Mouse (Mus musculus) intestine, embryonic 15.5 days (tissue): Measurements from ENCODE around the gene Fkrp. TPM values are rescaled to one million over a fixed set of nuclear protein-coding genes. Genes with fewer than 3 reads are reported as not detected.

ENCODE experiments used
- ATAC-seq: fragments of 200-750 bp; cut with Nextera tagmentation; 2 replicates; pipeline ENCODE4 v1.8.0; 2017; ENCODE audit warnings: moderate TSS enrichment, moderate library complexity
- H3K27ac ChIP-seq: fragments of 300-500 bp; sonication (generic); 2 replicates; pipeline ENCODE4 v1.5.1; 2015; ENCODE audit warnings: mild to moderate bottlenecking, inconsistent platforms
- H3K27me3 ChIP-seq: fragments of 300-500 bp; sonication (generic); replicated peaks from 2 replicates; pipeline ENCODE4 v1.6.1; 2015; ENCODE audit warnings: inconsistent platforms
- H3K36me3 ChIP-seq: fragments of 300-500 bp; sonication (generic); 2 replicates; pipeline ENCODE4 v1.6.1; 2015; ENCODE audit warnings: inconsistent platforms
- H3K4me1 ChIP-seq: fragments of 300-500 bp; sonication (generic); replicated peaks from 2 replicates; pipeline ENCODE4 v1.6.1; 2015; ENCODE audit warnings: inconsistent platforms
- H3K4me2 ChIP-seq: fragments of 300-500 bp; sonication (generic); replicated peaks from 2 replicates; pipeline ENCODE4 v1.6.1; 2015; ENCODE audit warnings: mild to moderate bottlenecking, inconsistent platforms
- H3K4me3 ChIP-seq: fragments of 300-500 bp; sonication (generic); replicated peaks from 2 replicates; pipeline ENCODE4 v1.5.1; 2015; ENCODE audit warnings: inconsistent platforms
- H3K9ac ChIP-seq: fragments of 300-500 bp; sonication (generic); 2 replicates; pipeline ENCODE4 v1.6.1; 2015; ENCODE audit warnings: inconsistent platforms
- H3K9me3 ChIP-seq: fragments of 300-500 bp; sonication (generic); 2 replicates; pipeline ENCODE4 v1.6.1; 2016; ENCODE audit warnings: inconsistent platforms
- WGBS: fragments of 180-500 bp; shearing (Covaris S2); methylation state at CpG from one replicate; pipeline ENCODE4 v1.1.7; 2015; 5-methylcytosine and 5-hydroxymethylcytosine counted together
- polyA plus RNA-seq: library from polyadenylated mRNA; unstranded; fragments of >200 nt; fragmentation: Nextera tagmentation; extraction: Ambion mirVana; gene quantifications from 2 replicates; pipeline ENCODE4 v1.2.1, GENCODE M21; 2015

Gene Fkrp
- polyA plus RNA-seq, 1 experiment from 2014 or later: 25.6 TPM

DNA sequence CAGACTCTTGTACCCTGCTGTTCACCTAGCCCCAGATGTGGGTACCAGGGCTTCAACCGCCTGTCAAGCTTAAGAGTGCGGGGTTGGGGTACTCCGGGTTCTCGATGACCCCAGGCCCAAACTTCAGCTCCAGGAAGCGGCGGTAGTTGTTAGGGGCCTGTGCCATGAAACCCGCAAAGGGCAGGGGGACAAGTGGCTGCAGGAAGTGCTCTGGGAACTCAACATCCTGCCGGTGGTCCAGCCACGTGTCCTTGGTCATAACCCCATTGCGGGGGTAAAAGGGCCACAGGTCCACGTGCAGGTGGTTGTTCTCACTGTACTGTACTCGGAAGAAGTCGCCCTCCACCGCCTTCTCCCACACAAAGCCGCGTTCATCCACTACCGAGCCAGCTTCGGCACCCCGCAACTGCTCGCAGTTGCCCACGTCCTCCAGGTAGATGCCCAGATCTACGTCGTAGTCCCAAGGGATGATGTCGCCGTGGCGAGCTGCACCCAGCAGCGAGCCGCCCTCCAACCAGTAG lies 6.1 kb downstream of the Fkrp start:
- 0 out of 2 replicates have a peak overlapping the region, but pooled peaks have one; percentile 33 for H3K4me3 ChIP-seq
- no peaks in the 10 kb centered on the region for H3K9me3 ChIP-seq
- peaks cover 11% of the 10 kb centered on the region; the same call in 1 of the 2 replicates for H3K27me3 ChIP-seq
- H3K27ac ChIP-seq: no peak overlapping the region
- peak overlapping the region; percentile 72 for H3K4me2 ChIP-seq
- H3K4me1 ChIP-seq: peaks cover 26% of the 10 kb centered on the region
- no peak; the same call in 1 of the 2 replicates for ATAC-seq
- H3K9ac ChIP-seq: no peak overlapping the region
- 69% methylated on average over 28 of the region's 28 CpGs for WGBS
- peaks cover 14% of the 10 kb centered on the region for H3K36me3 ChIP-seq

DNA sequence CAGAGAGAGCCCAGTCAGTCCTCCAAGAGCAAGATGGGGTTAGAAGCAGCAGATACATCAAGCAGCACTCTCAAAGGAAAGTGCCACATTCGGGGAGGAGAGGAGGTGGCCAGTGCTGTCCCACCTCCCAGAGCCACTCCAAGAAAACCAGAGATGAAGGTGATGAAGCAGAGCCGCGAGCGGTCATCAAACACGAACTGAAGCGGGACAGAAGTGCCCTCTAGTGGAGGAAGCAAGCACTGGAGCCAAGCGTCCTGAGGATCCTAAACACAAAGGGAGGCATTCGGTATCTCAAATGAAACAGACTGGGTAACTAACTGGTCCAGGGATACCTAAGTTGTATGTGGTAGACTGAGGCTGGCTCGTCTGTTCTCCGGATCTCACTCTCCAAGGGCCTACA lies 6.8 kb downstream of the Fkrp start:
- peaks cover 11% of the 10 kb centered on the region; the same call in 1 of the 2 replicates for H3K27me3 ChIP-seq
- peaks cover 14% of the 10 kb centered on the region for H3K36me3 ChIP-seq
- no peak overlapping the region for H3K4me2 ChIP-seq
- H3K9me3 ChIP-seq: no peaks in the 10 kb centered on the region
- H3K27ac ChIP-seq: no peak overlapping the region
- 31% methylated on average over 10 of the region's 10 CpGs for WGBS
- peaks cover 19% of the 10 kb centered on the region for H3K4me1 ChIP-seq
- ATAC-seq: 0 out of 2 replicates have a peak, but pooled peaks have one; percentile 5
- no peak overlapping the region for H3K9ac ChIP-seq
- H3K4me3 ChIP-seq: no peak overlapping the region

DNA sequence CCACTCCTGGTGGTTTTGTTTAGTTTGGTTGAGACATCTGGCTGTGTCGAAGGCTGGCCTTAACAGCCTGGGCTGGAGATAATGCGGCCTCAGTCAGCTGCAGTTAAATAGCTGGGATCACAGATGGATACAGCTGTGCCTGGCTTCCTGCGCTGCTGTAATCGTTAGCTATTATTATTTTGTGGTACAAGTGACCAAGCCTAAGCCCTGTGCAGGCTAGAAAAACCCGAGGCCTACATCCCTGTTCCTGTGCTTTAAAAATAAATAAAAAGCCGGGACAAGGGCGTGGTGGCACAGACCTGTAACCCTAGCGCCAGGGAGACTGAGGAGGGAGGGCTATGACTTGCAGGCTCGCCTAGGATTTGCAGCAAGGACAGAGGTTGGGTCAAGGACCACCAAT lies 7.9 kb downstream of the Fkrp start:
- WGBS: 64% methylated on average over 9 of the region's 9 CpGs
- no peak for ATAC-seq

DNA sequence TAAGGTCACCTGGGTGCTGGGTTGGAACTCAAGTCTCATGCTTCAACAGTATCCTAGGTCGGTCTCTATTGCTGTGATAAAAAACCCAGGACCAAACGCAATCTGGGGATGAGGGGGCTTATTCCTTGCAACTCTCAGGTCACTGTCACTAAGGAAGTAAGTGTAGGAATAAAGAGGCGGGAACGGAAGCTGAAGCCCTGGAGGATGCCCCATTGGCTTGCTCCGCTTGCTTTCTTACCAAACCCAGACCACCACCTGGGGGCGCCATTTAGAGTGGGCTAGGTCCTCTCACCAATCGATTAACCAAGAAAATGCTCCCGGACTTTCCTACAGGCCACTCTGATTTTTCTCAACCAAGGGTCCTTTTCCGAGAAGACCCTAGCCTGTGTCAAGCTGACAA lies 8.6 kb downstream of the Fkrp start:
- WGBS: 87% methylated on average over 9 of the region's 9 CpGs

More for the DNA sequence above, 7.9 kb downstream of the Fkrp start:
- no peak overlapping the region for H3K4me2 ChIP-seq
- H3K27ac ChIP-seq: no peak overlapping the region
- H3K27me3 ChIP-seq: peaks cover 11% of the 10 kb centered on the region; the same call in 1 of the 2 replicates
- no peak overlapping the region for H3K9ac ChIP-seq
- H3K4me3 ChIP-seq: no peak overlapping the region
- H3K4me1 ChIP-seq: peaks cover 19% of the 10 kb centered on the region
- peaks cover 9% of the 10 kb centered on the region; the same call in 1 of the 2 replicates for H3K36me3 ChIP-seq
- no peaks in the 10 kb centered on the region for H3K9me3 ChIP-seq

DNA sequence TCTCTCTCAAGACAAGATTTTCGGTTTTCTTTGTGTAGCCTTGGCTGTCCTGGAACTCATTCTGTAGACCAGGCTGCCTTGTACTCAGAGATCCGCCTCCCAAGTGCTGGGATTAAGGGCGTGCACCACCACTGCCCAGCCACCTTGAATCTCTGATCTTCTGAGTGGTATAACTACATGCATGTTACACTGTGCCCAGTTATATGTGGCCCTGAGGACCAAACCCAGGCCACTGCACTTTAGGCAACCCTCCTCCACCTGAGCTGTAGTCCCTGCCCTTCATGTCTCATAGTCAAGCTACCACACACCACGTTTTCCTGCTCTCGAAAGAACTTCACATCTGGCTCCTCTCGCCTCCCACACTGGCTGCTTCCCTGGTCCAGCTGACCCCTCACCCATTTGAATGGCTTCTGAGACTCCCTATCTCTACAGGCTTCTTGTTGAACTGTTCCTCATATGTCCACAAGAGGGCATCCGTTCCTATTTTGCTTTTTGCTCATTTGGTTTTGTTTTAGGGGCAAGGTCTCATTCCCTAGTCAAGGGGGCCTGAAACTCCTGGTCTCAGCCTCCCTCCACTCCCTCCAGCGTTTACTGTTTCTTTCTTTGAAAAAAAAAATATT lies 12.0 kb downstream of the Fkrp start:
- Histone ChIP-seq H3K27ac (no peak overlapping the region), H3K4me2 (no peak overlapping the region), H3K9ac (no peak overlapping the region), H3K9me3 (no peaks in the 10 kb centered on the region), H3K4me3 (no peak overlapping the region), H3K36me3 (no peaks in the 10 kb centered on the region), H3K27me3 (no peaks in the 10 kb centered on the region), H3K4me1 (0 out of 2 replicates have a peak, but pooled peaks cover 3% of the 10 kb centered on the region)
- 38% methylated on average over 8 of the region's 8 CpGs for WGBS
- no peak; the same call in 1 of the 2 replicates for ATAC-seq

More for the DNA sequence above, 8.6 kb downstream of the Fkrp start:
- no peaks in the 10 kb centered on the region for H3K9me3 ChIP-seq
- H3K27ac ChIP-seq: no peak overlapping the region
- no peak for ATAC-seq
- H3K9ac ChIP-seq: no peak overlapping the region
- H3K27me3 ChIP-seq: peaks cover 11% of the 10 kb centered on the region; the same call in 1 of the 2 replicates
- H3K4me2 ChIP-seq: no peak overlapping the region
- peaks cover 3% of the 10 kb centered on the region; the same call in 1 of the 2 replicates for H3K36me3 ChIP-seq
- H3K4me3 ChIP-seq: no peak overlapping the region
- peaks cover 19% of the 10 kb centered on the region for H3K4me1 ChIP-seq

DNA sequence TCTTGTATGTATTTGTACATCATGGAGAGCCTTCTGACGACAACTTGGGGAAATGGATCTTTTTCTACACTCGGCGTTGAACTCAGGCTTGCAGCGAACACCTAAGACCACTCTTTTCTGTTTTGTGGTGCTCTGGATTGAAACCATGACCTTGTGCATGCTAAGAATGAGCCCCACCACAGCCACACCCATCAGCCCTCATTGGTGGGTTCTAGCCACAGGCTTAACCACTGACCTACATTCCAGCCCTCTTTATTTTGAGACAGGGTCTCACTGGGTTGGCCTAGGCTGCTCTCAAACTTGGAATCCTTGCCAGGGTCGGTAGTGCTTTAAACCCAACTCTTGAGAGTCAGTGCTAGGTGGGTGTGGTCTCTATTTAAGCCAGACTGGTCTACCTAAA lies 21.6 kb downstream of the Fkrp start:
- WGBS: 91% methylated on average over 5 of the region's 5 CpGs
- ATAC-seq: no peak
- Histone ChIP-seq H3K36me3 (peaks cover 7% of the 10 kb centered on the region; the same call in 1 of the 2 replicates), H3K27ac (no peak overlapping the region), H3K9me3 (no peaks in the 10 kb centered on the region), H3K9ac (no peak overlapping the region), H3K4me3 (no peak overlapping the region), H3K4me1 (peaks cover 10% of the 10 kb centered on the region), H3K4me2 (no peak overlapping the region), H3K27me3 (no peaks in the 10 kb centered on the region)

DNA sequence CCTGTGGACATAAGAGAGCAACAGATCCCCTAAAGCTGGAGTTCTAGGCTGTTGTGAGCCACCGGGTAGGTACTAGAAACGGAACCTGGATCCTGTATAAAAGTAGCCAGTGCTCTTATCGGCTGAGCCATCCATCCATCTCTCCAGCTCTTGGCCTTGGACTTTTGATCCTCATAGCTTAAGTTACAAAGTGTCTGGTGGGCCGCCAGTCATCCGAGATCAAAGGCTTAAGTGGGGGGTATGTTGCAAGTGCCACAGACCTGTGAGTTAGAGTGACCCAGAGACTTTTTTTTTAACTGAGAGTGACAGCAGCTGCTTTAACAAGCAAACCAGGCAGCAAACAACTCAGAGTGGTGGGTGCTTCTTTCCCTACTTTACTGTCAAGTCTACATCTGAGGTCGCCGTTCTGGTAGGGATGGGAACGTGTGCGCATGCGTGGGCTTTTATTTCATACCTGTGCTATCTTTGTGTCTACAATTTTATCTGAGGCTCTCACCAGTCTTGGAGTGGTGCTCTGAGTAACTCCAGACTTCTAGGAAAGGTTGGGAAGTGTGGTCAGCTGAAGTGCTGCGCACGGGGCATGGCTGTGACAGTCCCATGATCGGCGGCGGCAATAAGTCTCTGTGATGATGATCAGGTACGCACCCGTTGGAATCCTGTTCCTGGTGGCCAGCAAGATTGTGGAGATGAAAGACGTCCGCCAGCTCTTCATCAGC lies 23.4 kb downstream of the Fkrp start:
- Histone ChIP-seq H3K9ac (no peak overlapping the region), H3K36me3 (peaks cover 8% of the 10 kb centered on the region; the same call in 1 of the 2 replicates), H3K27ac (no peak overlapping the region), H3K4me1 (peaks cover 10% of the 10 kb centered on the region), H3K4me3 (no peak overlapping the region), H3K27me3 (no peaks in the 10 kb centered on the region), H3K4me2 (no peak overlapping the region), H3K9me3 (no peaks in the 10 kb centered on the region)
- peak; percentile 38; the same call in 1 of the 2 replicates for ATAC-seq
- WGBS: 72% methylated on average over 19 of the region's 19 CpGs

DNA sequence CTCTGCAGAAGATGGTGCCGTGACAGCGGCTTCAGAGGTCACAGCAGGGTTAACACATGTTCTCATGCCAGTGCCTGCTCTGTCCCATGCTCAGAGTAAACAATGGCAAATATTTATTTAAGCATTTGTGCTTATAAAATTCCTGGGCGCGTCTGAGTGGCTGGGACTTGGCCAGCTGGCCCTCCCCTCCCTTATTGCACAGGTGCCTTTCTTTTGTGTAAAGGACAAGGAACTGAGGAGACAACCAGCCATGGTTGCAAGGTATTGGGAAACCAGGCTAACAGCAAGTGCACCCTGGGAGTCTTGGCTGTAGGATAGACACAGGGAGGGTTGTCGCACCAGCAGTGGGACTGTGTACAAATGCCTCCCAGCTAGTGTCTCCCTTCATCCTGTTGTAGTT lies 24.2 kb downstream of the Fkrp start:
- H3K27me3 ChIP-seq: no peaks in the 10 kb centered on the region
- H3K4me3 ChIP-seq: no peak overlapping the region
- H3K9ac ChIP-seq: no peak overlapping the region
- H3K4me2 ChIP-seq: no peak overlapping the region
- 23% methylated on average over 5 of the region's 5 CpGs for WGBS
- 0 out of 2 replicates have a peak overlapping the region, but pooled peaks have one; percentile 56 for H3K27ac ChIP-seq
- peaks cover 10% of the 10 kb centered on the region for H3K4me1 ChIP-seq
- no peaks in the 10 kb centered on the region for H3K9me3 ChIP-seq
- ATAC-seq: peak; percentile 73
- peaks cover 10% of the 10 kb centered on the region; the same call in 1 of the 2 replicates for H3K36me3 ChIP-seq

DNA sequence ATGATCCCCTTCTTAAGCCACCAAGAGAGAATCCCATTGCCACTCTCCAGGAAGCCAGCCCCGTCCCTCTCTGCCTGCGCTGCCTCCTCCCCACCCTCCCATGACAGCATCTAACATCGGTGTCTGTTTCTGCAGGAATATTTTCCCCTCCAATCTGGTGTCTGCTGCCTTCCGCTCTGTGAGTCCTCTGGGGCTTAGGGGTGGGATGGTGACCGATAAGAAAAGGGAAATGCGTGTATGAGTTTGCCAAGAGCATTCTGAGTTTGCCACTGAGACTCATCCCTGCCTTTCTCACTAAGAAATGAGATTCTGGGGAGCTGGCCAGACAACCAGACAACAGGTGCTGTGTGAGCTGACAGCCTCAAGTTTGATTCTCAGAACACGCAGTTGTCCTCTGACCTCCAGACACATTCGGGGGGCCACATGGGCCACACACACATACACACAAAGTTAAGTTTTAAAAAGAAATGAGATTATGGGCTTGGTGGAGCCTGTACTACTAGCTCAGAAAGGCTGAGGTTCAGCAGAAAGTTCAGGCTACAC lies 30.9 kb downstream of the Fkrp start:
- 81% methylated on average over 8 of the region's 8 CpGs for WGBS
- Histone ChIP-seq H3K4me1 (peaks cover 25% of the 10 kb centered on the region), H3K9me3 (no peaks in the 10 kb centered on the region), H3K4me3 (no peak overlapping the region), H3K4me2 (no peak overlapping the region), H3K36me3 (peaks cover 3% of the 10 kb centered on the region; the same call in 1 of the 2 replicates), H3K9ac (no peak overlapping the region), H3K27ac (no peak overlapping the region), H3K27me3 (no peaks in the 10 kb centered on the region)
- no peak for ATAC-seq

DNA sequence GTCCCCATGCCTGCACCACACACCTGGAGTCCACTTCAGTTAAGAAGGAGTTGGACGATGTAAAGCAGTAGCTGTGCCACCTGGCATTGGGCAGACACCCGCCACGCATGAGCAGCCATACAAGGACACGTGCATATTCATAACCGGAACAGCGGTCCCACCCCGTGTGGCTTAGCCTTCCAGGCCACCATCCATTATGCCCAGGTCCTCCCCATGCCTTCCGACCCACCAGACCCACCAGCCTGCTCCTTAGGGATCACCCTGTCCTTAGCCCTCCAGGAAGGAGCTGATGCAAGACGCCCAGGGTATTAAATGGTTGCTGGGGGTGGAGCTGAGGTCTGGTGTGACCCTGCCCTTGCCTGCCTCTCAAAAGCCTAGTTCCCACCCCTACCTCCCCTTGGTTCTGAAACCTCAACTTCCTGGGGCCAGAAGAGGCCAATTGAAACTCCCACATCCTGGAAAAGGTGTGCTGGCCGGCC lies 32.0 kb downstream of the Fkrp start:
- H3K27ac ChIP-seq: no peak overlapping the region
- 0 out of 2 replicates have a peak overlapping the region, but pooled peaks have one; percentile 78 for H3K4me3 ChIP-seq

DNA sequence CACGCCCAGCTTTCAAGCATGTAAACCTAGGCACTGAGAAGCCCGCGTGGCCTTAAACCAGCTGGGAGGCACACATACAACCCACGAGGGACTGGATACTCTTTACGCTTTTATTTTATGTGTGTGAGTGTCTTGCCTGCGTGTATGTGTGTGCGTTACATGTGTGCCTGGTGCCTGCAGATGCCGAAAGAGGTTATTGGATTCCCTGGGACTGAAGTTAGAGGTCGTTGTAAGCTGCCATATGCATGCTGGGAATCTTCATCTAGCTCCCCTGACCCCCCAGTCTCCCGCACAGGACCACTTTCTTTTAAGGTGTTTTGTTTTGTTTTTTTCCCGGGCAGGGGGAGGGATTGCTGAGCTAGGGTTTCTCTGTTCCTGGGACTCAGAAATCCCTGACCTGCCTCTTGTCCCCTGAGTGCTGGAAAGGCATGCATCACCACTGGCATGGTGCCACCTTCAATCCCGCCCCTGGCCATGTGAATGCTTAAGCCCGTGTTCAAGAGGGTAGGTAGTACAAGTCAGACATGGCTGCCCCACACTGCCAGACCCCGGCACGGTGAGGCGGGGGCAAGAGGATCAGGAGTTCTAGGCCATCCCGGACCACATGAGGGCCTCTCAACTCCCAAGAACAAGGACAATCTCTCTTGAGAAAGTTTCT lies 32.6 kb downstream of the Fkrp start:
- no peaks in the 10 kb centered on the region for H3K27me3 ChIP-seq
- 0 out of 2 replicates have a peak overlapping the region, but pooled peaks have one; percentile 78 for H3K9ac ChIP-seq
- no peak for ATAC-seq
- peak overlapping the region; percentile 78 for H3K4me3 ChIP-seq
- no peaks in the 10 kb centered on the region for H3K9me3 ChIP-seq
- H3K4me1 ChIP-seq: peaks cover 26% of the 10 kb centered on the region
- peak overlapping the region; percentile 99 for H3K4me2 ChIP-seq
- H3K27ac ChIP-seq: no peak overlapping the region
- H3K36me3 ChIP-seq: 0 out of 2 replicates have a peak, but pooled peaks cover 3% of the 10 kb centered on the region
- 46% methylated on average over 17 of the region's 17 CpGs for WGBS

More for the DNA sequence above, 32.0 kb downstream of the Fkrp start:
- Histone ChIP-seq H3K36me3 (0 out of 2 replicates have a peak, but pooled peaks cover 3% of the 10 kb centered on the region), H3K9me3 (no peaks in the 10 kb centered on the region), H3K4me1 (peaks cover 26% of the 10 kb centered on the region), H3K27me3 (no peaks in the 10 kb centered on the region), H3K4me2 (peak overlapping the region; percentile 99), H3K9ac (0 out of 2 replicates have a peak overlapping the region, but pooled peaks have one; percentile 8)
- 68% methylated on average over 10 of the region's 10 CpGs for whole genome bisulfite sequencing
- ATAC-seq: no peak
